Mouse (Mus musculus) neutrophil, adult 59 days (primary cell): Measurements from ENCODE around the gene Fbxw4. TPM values are rescaled to one million over a fixed set of nuclear protein-coding genes. Genes with fewer than 3 reads are reported as not detected.

Source experiments
- total RNA-seq, 2 experiments: library from RNA; stranded (reverse); gene quantifications; 1 replicate in 1 of 2; 2 replicates in 1 of 2; pipeline ENCODE4 v1.2.4; 2023

The Fbxw4 gene
- 10 to 100 TPM; 36.0 to 46.2 TPM for total RNA-seq

GRCm38 (mm10) chr19:45659738-45660502, at the start of gene Fbxw4:
Fbxw4 (minus strand) TSS chr19:45660312.

GRCm38 (mm10) chr19:45560153-45560890, 99.8 kb downstream of the Fbxw4 start, which contains the start of the genes Poll and Gm17018:
Poll (minus strand) TSS chr19:45560531.
Gm17018 (plus strand) TSS chr19:45560615.

Other genes with a start within 250 kb of the Fbxw4 start
- gene Poll, start 99.8 kb downstream of the Fbxw4 start, total RNA-seq, result 1 to 10 TPM; 7.0 to 7.3 TPM
- 10 to 100 TPM in 1 of 2 experiments, 1 to 10 TPM in 1; 9.3 to 10.2 TPM for gene Gm17018, start 99.7 kb downstream of the Fbxw4 start, total RNA-seq
- not detected for gene Fgf8, start 82.6 kb upstream of the Fbxw4 start, total RNA-seq
- 10 to 100 TPM; 19.1 to 22.7 TPM for gene Npm3, start 89.3 kb upstream of the Fbxw4 start, total RNA-seq
- gene Mgea5, start 123.5 kb upstream of the Fbxw4 start, total RNA-seq, result 100 to 1,000 TPM; 187 to 198 TPM
- under 1 TPM; 0.20 to 0.55 TPM for gene Kcnip2, start 155.7 kb upstream of the Fbxw4 start, total RNA-seq